Mouse (Mus musculus) limb, embryonic 11.5 days (tissue): ENCODE data around the gene Pard3b. TPM values are rescaled to one million over a fixed set of nuclear protein-coding genes. Genes with fewer than 3 reads are reported as not detected.

Experiments used
- ATAC-seq: fragments of 200-750 bp; cut with Nextera tagmentation; 2 replicates; pipeline ENCODE4 v1.8.0; 2017; ENCODE audit warnings: low read depth; ENCODE audit not compliant: insufficient number of reproducible peaks, low FRiP score, low TSS enrichment
- DNase-seq: peaks from one replicate; pipeline ENCODE4 v3.0.0-alpha.2; 2015; ENCODE audit warnings: low spot score
- H3K27ac ChIP-seq: fragments of 300-500 bp; sonication (generic); replicated peaks from 2 replicates; pipeline ENCODE4 v1.5.1; 2014; ENCODE audit warnings: low read depth, mild to moderate bottlenecking, low read length
- H3K27me3 ChIP-seq: fragments of 300-500 bp; sonication (generic); 2 replicates; pipeline ENCODE4 v1.6.1; 2014; ENCODE audit warnings: mild to moderate bottlenecking, low read length, mixed read lengths; ENCODE audit not compliant: control insufficient read depth, insufficient read depth
- H3K36me3 ChIP-seq: fragments of 300-500 bp; sonication (generic); 2 replicates; pipeline ENCODE4 v1.6.1; 2014; ENCODE audit warnings: mild to moderate bottlenecking, low read length, moderate library complexity, mixed read lengths; ENCODE audit not compliant: control insufficient read depth, insufficient read depth
- H3K4me1 ChIP-seq: fragments of 300-500 bp; sonication (generic); 2 replicates; pipeline ENCODE4 v1.6.1; 2014; ENCODE audit warnings: low read length, mixed read lengths; ENCODE audit not compliant: control insufficient read depth, insufficient read depth
- H3K4me2 ChIP-seq: fragments of 300-500 bp; sonication (generic); 2 replicates; pipeline ENCODE4 v1.6.1; 2014; ENCODE audit warnings: low read depth, mild to moderate bottlenecking, moderate library complexity; ENCODE audit not compliant: severe bottlenecking
- H3K4me3 ChIP-seq: fragments of 300-500 bp; sonication (generic); 2 replicates; pipeline ENCODE4 v1.5.1; 2014; ENCODE audit warnings: low read depth, low read length
- H3K9ac ChIP-seq: fragments of 300-500 bp; sonication (generic); 2 replicates; pipeline ENCODE4 v1.6.1; 2014; ENCODE audit warnings: mild to moderate bottlenecking, low read length
- H3K9me3 ChIP-seq: fragments of 300-500 bp; sonication (generic); 2 replicates; pipeline ENCODE4 v1.6.1; 2016; ENCODE audit warnings: low read length; ENCODE audit not compliant: control insufficient read depth
- WGBS: fragments of 180-500 bp; shearing (Covaris S2); extraction: QIAGEN DNeasy Blood & Tissue Kit; methylation state at CpG from one replicate; pipeline ENCODE4 v1.1.7; 2014; 5-methylcytosine and 5-hydroxymethylcytosine counted together
- polyA plus RNA-seq: library from polyadenylated mRNA; unstranded; fragments of >200 nt; fragmentation: Nextera tagmentation; extraction: Ambion mirVana; gene quantifications from 2 replicates; pipeline ENCODE4 v1.2.1, GENCODE M21; 2014

Pard3b gene
- polyA plus RNA-seq, 1 experiment from 2014 or later: 9.3 TPM

DNA sequence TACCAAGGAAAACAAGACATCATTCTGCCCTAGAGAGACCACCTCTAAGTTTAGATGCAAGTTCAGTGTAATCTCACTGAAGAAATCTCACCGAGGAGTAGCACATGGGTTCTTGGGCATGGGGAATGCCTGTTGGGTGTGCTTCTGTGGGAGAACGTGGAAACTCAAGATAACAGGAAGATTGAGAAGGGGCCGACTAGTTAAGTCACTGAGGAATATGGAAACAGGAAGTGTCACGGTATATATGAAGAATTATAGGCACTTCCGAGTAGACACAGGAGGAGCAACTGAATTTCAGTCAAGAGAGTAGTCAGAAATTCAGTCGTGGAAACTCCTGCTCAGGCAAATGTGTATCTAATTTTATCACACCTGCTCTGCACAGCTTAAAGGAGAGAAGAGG, 644.2 kb downstream of the Pard3b start:
- H3K4me2 ChIP-seq: no peak overlapping the region
- ATAC-seq (no peak), DNase-seq (no peak)

DNA sequence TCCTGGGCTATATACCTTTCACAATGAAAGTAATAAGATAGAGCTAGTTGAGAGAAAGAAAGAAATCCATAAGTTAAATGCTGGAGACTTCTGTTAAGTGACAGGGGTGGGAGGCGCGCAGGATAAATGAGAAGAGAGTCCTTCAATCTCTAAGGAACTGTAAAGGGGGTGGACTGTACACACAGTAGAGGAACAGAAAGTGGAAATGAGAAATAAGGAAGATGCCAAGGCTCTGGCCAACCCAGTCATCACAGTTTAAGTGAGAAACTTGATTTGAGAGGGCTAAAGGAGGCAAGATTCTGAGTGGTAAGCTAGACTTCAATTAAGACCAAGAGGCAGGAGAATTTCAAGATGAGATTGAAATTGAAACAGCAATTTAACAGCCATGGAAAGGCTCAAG, 645.0 kb downstream of the Pard3b start:
- H3K27me3 ChIP-seq: no peaks in the 10 kb centered on the region
- DNase-seq (no peak), ATAC-seq (no peak)
- no peak overlapping the region for H3K4me2 ChIP-seq
- H3K4me3 ChIP-seq: no peak overlapping the region
- no peak overlapping the region for H3K27ac ChIP-seq
- H3K4me1 ChIP-seq: no peaks in the 10 kb centered on the region
- H3K9ac ChIP-seq: no peak overlapping the region
- no peaks in the 10 kb centered on the region for H3K9me3 ChIP-seq
- 98% methylated on average over 2 of the region's 2 CpGs for whole genome bisulfite sequencing
- H3K36me3 ChIP-seq: no peaks in the 10 kb centered on the region

More for the DNA sequence above, 644.2 kb downstream of the Pard3b start:
- no peak overlapping the region for H3K27ac ChIP-seq
- no peaks in the 10 kb centered on the region for H3K36me3 ChIP-seq
- no peaks in the 10 kb centered on the region for H3K27me3 ChIP-seq
- H3K4me1 ChIP-seq: no peaks in the 10 kb centered on the region
- H3K9me3 ChIP-seq: no peaks in the 10 kb centered on the region
- H3K4me3 ChIP-seq: no peak overlapping the region
- H3K9ac ChIP-seq: no peak overlapping the region
- WGBS: 82% methylated on average over 6 of the region's 6 CpGs

- Histone ChIP-seq H3K4me1 (no peaks in the 10 kb centered on the region), H3K9me3 (no peaks in the 10 kb centered on the region), H3K4me3 (no peak overlapping the region), H3K36me3 (no peaks in the 10 kb centered on the region), H3K9ac (no peak overlapping the region), H3K4me2 (no peak overlapping the region), H3K27ac (no peak overlapping the region), H3K27me3 (no peaks in the 10 kb centered on the region)
- 85% methylated on average over 6 of the region's 6 CpGs for WGBS
- ATAC-seq (no peak), DNase-seq (no peak)
These were observed 670.8 kb downstream of the Pard3b start for GRCm38 (mm10) chr1:62309376-62309775.

- no peaks in the 10 kb centered on the region; the same call in 1 of the 2 replicates for H3K4me1 ChIP-seq
- H3K27me3 ChIP-seq: no peaks in the 10 kb centered on the region
- H3K9me3 ChIP-seq: no peaks in the 10 kb centered on the region
- 36% methylated on average over 5 of the region's 5 CpGs for WGBS
- ATAC-seq: no peak
- no peak overlapping the region for H3K4me3 ChIP-seq
- DNase-seq: no peak
- H3K4me2 ChIP-seq: no peak overlapping the region
- no peak overlapping the region for H3K9ac ChIP-seq
- no peak overlapping the region for H3K27ac ChIP-seq
- no peaks in the 10 kb centered on the region for H3K36me3 ChIP-seq
These were observed 686.6 kb downstream of the Pard3b start for GRCm38 (mm10) chr1:62325237-62325636.

DNA sequence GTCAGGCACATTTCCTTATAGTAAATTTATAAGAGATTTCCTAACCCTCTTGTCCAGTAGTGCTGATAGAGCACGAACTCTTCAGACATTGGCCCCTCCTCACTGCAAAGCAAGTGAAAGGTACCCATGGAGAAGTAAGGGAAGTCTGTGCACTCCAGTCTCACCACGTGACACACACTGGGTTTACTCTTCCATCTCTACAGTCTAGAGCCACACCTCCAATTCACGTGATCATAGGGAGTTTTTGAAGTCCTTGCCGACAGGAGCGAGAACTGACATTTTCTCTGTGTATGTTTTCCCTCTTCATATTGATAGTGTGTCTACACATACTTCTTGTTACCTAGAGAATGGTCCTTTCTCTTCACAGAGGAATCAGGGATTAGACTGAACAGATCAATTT, 689.1 kb downstream of the Pard3b start:
- no peaks in the 10 kb centered on the region for H3K36me3 ChIP-seq
- ATAC-seq (no peak), DNase-seq (no peak)
- no peaks in the 10 kb centered on the region for H3K27me3 ChIP-seq
- no peak overlapping the region for H3K4me3 ChIP-seq
- no peaks in the 10 kb centered on the region for H3K9me3 ChIP-seq
- H3K4me1 ChIP-seq: no peaks in the 10 kb centered on the region
- no peak overlapping the region for H3K9ac ChIP-seq
- no peak overlapping the region for H3K4me2 ChIP-seq
- H3K27ac ChIP-seq: no peak overlapping the region
- WGBS: 92% methylated on average over 5 of the region's 5 CpGs

DNA sequence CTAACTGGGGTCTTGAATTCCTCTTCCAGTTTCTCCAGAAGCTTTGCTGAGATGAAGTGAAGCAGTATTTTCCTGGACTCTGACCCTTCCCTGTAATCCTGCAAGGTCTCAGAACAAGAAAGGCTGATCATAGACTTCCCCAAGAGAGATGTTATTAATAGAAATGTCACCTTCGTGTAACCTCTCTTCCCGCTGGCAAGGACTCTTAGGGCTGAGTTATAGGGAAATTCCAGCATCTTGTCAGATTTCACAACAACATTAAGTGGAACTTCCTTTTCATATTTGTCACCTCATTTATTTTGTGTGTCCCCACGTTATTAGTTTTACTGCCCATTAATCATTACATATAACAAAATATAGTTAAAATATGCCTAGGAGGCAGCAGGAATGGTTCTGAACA, 690.2 kb downstream of the Pard3b start:
- no peaks in the 10 kb centered on the region for H3K9me3 ChIP-seq
- no peak overlapping the region for H3K27ac ChIP-seq
- H3K4me1 ChIP-seq: no peaks in the 10 kb centered on the region
- no peak overlapping the region for H3K4me2 ChIP-seq
- no peaks in the 10 kb centered on the region for H3K36me3 ChIP-seq
- ATAC-seq (no peak), DNase-seq (no peak)
- H3K27me3 ChIP-seq: no peaks in the 10 kb centered on the region
- no peak overlapping the region for H3K9ac ChIP-seq
- 43% methylated on average over 3 of the region's 3 CpGs for WGBS
- H3K4me3 ChIP-seq: no peak overlapping the region

DNA sequence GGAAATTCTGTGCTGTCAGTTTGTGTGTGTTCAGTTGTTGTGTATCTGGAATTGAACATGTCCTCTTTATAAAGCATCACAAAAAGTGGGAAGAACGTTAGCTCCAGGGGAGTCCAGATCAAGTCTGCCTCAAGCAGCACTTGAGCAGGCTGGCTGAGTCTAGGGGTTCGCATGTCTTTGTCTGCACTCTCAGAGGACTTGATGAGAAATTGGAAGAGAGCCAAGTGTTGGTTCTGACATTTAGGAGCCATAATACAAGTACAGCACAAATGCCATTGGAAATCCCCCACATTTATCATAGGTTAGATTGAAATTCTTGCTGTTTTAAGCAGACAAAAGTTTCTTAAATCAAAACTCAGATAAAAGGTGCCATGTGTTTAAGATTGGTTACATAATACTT, 694.4 kb downstream of the Pard3b start:
- WGBS: 67% methylated on average over 2 of the region's 2 CpGs

DNA sequence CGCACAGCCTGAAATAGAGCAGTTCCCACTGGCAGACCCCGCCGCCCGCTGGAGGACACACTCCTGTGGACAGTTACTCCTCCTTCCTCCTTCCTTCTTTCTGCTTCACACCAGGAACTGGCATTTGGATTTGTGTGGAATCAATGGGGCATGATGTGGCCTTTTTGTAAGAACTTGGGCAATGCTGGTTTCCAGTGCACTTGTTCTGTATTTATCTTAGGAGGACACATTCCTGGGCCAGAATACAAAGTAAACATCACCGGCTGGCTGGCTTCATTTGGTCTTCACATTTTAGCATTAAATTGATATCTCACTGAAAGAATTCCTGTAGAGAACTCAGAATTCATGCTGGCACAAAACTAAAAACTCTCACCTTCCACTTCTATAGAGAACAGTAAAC, 695.6 kb downstream of the Pard3b start:
- H3K36me3 ChIP-seq: no peaks in the 10 kb centered on the region
- no peak overlapping the region for H3K27ac ChIP-seq
- ATAC-seq (no peak), DNase-seq (no peak)
- H3K4me1 ChIP-seq: no peaks in the 10 kb centered on the region
- H3K9me3 ChIP-seq: no peaks in the 10 kb centered on the region
- H3K27me3 ChIP-seq: no peaks in the 10 kb centered on the region
- WGBS: 97% methylated on average over 5 of the region's 5 CpGs
- H3K4me3 ChIP-seq: no peak overlapping the region
- H3K4me2 ChIP-seq: no peak overlapping the region
- H3K9ac ChIP-seq: no peak overlapping the region

More for the DNA sequence above, 694.4 kb downstream of the Pard3b start:
- H3K4me1 ChIP-seq: no peaks in the 10 kb centered on the region
- no peaks in the 10 kb centered on the region for H3K27me3 ChIP-seq
- no peak for DNase-seq
- no peaks in the 10 kb centered on the region for H3K36me3 ChIP-seq
- no peak for ATAC-seq
- no peaks in the 10 kb centered on the region for H3K9me3 ChIP-seq
- no peak overlapping the region for H3K4me3 ChIP-seq
- no peak overlapping the region for H3K4me2 ChIP-seq
- no peak overlapping the region for H3K9ac ChIP-seq
- no peak overlapping the region for H3K27ac ChIP-seq

- Histone ChIP-seq H3K4me3 (no peak overlapping the region), H3K27me3 (no peaks in the 10 kb centered on the region), H3K9me3 (no peaks in the 10 kb centered on the region), H3K4me2 (no peak overlapping the region), H3K9ac (no peak overlapping the region), H3K36me3 (no peaks in the 10 kb centered on the region), H3K4me1 (no peaks in the 10 kb centered on the region), H3K27ac (no peak overlapping the region)
- WGBS: 86% methylated on average over 1 of the region's 1 CpGs
- DNase-seq: no peak
- ATAC-seq: no peak
These were observed 701.6 kb downstream of the Pard3b start for GRCm38 (mm10) chr1:62340261-62340660.
